Mouse (Mus musculus) liver, adult (tissue): ENCODE data around the gene Magee2.

ENCODE experiments used
- GATA4 ChIP-seq: IDR thresholded peaks from 2 replicates; pipeline ENCODE4 v1.6.1; 2014; ENCODE audit warnings: mild to moderate bottlenecking, low read length; ENCODE audit not compliant: insufficient replicate concordance

The Magee2 gene

GRCm38 (mm10) chrX:104856751-104857341 is at the start of gene Magee2:
Magee2 (minus strand) TSS chrX:104857267.
- TF ChIP-seq GATA4: no peak

GRCm38 (mm10) chrX:104853610-104854009 is 3.5 kb downstream of the Magee2 start:
- no peak for TF ChIP-seq GATA4
